Mouse (Mus musculus) CH12.LX (cell line): ENCODE data around the gene Col1a2. TPM values are rescaled to one million over a fixed set of nuclear protein-coding genes. Genes with fewer than 3 reads are reported as not detected.

Source experiments
- DNase-seq: peaks from one replicate; pipeline ENCODE4 v3.0.0-alpha.2; 2013; ENCODE audit errors: extremely low read depth
- H3K27ac ChIP-seq: 2 replicates; pipeline ENCODE4 v1.5.1; 2012; ENCODE audit warnings: low read depth, mild to moderate bottlenecking, control low read depth, moderate library complexity; ENCODE audit not compliant: insufficient read depth
- H3K27me3 ChIP-seq: replicated peaks from 2 replicates; pipeline ENCODE3; 2012; ENCODE audit warnings: inconsistent platforms
- H3K36me3 ChIP-seq, 2 experiments: replicated peaks in 1 of 2; 2 replicates each; pipeline versions ENCODE3 to v1.6.1; 2012; ENCODE audit warnings: inconsistent platforms in 1 of 2, low read length in 1 of 2, mild to moderate bottlenecking in 1 of 2, mixed read lengths in 1 of 2, moderate library complexity in 1 of 2; ENCODE audit not compliant: control insufficient read depth in 1 of 2, insufficient read depth in 1 of 2
- H3K4me1 ChIP-seq, 2 experiments: 2 replicates each; pipeline ENCODE4 v1.6.1; 2012; ENCODE audit warnings: inconsistent platforms in 1 of 2, moderate library complexity in 1 of 2; ENCODE audit not compliant: insufficient read depth in 2 of 2, control insufficient read depth in 1 of 2
- H3K4me2 ChIP-seq: 2 replicates; pipeline ENCODE4 v1.6.1; 2012; ENCODE audit warnings: low read depth, mild to moderate bottlenecking, control low read depth; ENCODE audit not compliant: poor library complexity, insufficient read depth, severe bottlenecking
- H3K4me3 ChIP-seq, 3 experiments: fragments of 150-350 bp in 1 of 3; sonication (generic) in 1 of 3; replicated peaks in 1 of 3; 2 replicates each; pipeline versions ENCODE3 to v1.5.1; 2011 to 2012; ENCODE audit warnings: low read depth in 2 of 3, low read length in 2 of 3, mild to moderate bottlenecking in 2 of 3, moderate library complexity in 2 of 3, control low read depth in 1 of 3, improper control_type of control experiment in 1 of 3, inconsistent platforms in 1 of 3, mixed read lengths in 1 of 3; ENCODE audit not compliant: poor library complexity in 1 of 3
- H3K79me2 ChIP-seq: replicated peaks from 2 replicates; pipeline ENCODE4 v1.6.1; 2012; ENCODE audit warnings: mild to moderate bottlenecking, moderate library complexity; ENCODE audit not compliant: control insufficient read depth, poor library complexity, insufficient read depth, severe bottlenecking; ENCODE audit errors: extremely low read depth
- H3K9ac ChIP-seq: 2 replicates; pipeline ENCODE4 v1.6.1; 2012; ENCODE audit warnings: low read depth, mild to moderate bottlenecking, control low read depth, moderate library complexity; ENCODE audit not compliant: insufficient read depth
- H3K9me3 ChIP-seq: replicated peaks from 2 replicates; pipeline ENCODE3; 2012; ENCODE audit warnings: low read length, inconsistent platforms, mixed read lengths
- CHD2 ChIP-seq: IDR thresholded peaks from 2 replicates; pipeline ENCODE4 v1.6.1; 2011; ENCODE audit warnings: low read length, improper control_type of control experiment
- CTCF ChIP-seq, 2 experiments: IDR thresholded peaks in 1 of 2; conservative IDR thresholded peaks in 1 of 2; 2 replicates each; pipeline ENCODE4 v1.5.1; 2011 to 2012; ENCODE audit warnings: low read depth in 2 of 2, low read length in 2 of 2, improper control_type of control experiment in 1 of 2, inconsistent platforms in 1 of 2, mild to moderate bottlenecking in 1 of 2, moderate library complexity in 1 of 2
- E2F4 ChIP-seq: IDR thresholded peaks from 2 replicates; pipeline ENCODE4 v1.6.1; 2011; ENCODE audit warnings: low read depth, low read length, improper control_type of control experiment; ENCODE audit not compliant: insufficient replicate concordance
- ELF1 ChIP-seq: IDR thresholded peaks from 2 replicates; pipeline ENCODE4 v1.6.1; 2014; ENCODE audit warnings: low read depth, mild to moderate bottlenecking, inconsistent platforms, low read length, improper control_type of control experiment
- EP300 ChIP-seq: IDR thresholded peaks from 2 replicates; pipeline ENCODE4 v1.6.1; 2011; ENCODE audit warnings: low read length, improper control_type of control experiment
- ETS1 ChIP-seq: conservative IDR thresholded peaks from 2 replicates; pipeline ENCODE4 v1.6.1; 2012; ENCODE audit warnings: low read depth, mild to moderate bottlenecking, inconsistent platforms, low read length, improper control_type of control experiment, moderate library complexity
- IRF4 ChIP-seq: IDR thresholded peaks from 2 replicates; pipeline ENCODE4 v1.6.1; 2014; ENCODE audit warnings: low read depth, mild to moderate bottlenecking, inconsistent platforms, low read length, improper control_type of control experiment
- JUN ChIP-seq: IDR thresholded peaks from 2 replicates; pipeline ENCODE4 v1.6.1; 2011; ENCODE audit warnings: low read depth, mild to moderate bottlenecking, low read length, improper control_type of control experiment, moderate library complexity; ENCODE audit not compliant: insufficient read depth
- KAT2A ChIP-seq: IDR thresholded peaks from 2 replicates; pipeline ENCODE4 v1.6.1; 2012; ENCODE audit warnings: low read length, improper control_type of control experiment, inconsistent platforms; ENCODE audit not compliant: insufficient replicate concordance
- MEF2A ChIP-seq: IDR thresholded peaks from 2 replicates; pipeline ENCODE4 v1.6.1; 2014; ENCODE audit warnings: low read depth, mild to moderate bottlenecking, inconsistent platforms, low read length, improper control_type of control experiment, borderline replicate concordance
- MXI1 ChIP-seq: IDR thresholded peaks from 2 replicates; pipeline ENCODE4 v1.6.1; 2011; ENCODE audit warnings: mild to moderate bottlenecking, low read depth, low read length, improper control_type of control experiment
- POLR2A ChIP-seq: IDR thresholded peaks from 2 replicates; pipeline ENCODE4 v1.6.1; 2011; ENCODE audit warnings: low read depth, mild to moderate bottlenecking, improper control_type of control experiment, low read length
- POLR2AphosphoS2 ChIP-seq: IDR thresholded peaks from 2 replicates; pipeline ENCODE4 v1.6.1; 2011; ENCODE audit warnings: low read depth, low read length, improper control_type of control experiment
- RCOR1 ChIP-seq: conservative IDR thresholded peaks from 2 replicates; pipeline ENCODE4 v1.6.1; 2012; ENCODE audit warnings: low read depth, mild to moderate bottlenecking, inconsistent platforms, low read length, improper control_type of control experiment
- SIN3A ChIP-seq: IDR thresholded peaks from 2 replicates; pipeline ENCODE4 v1.6.1; 2012; ENCODE audit warnings: low read length, improper control_type of control experiment, inconsistent platforms
- SMC3 ChIP-seq: IDR thresholded peaks from 2 replicates; pipeline ENCODE4 v1.6.1; 2011; ENCODE audit warnings: low read depth, low read length, improper control_type of control experiment
- TBP ChIP-seq: conservative IDR thresholded peaks from 2 replicates; pipeline ENCODE4 v1.6.1; 2011; ENCODE audit warnings: low read depth, low read length, improper control_type of control experiment
- TCF12 ChIP-seq: IDR thresholded peaks from 2 replicates; pipeline ENCODE4 v1.6.1; 2014; ENCODE audit warnings: low read depth, mild to moderate bottlenecking, inconsistent platforms, low read length, improper control_type of control experiment
- USF1 ChIP-seq: IDR thresholded peaks from 2 replicates; pipeline ENCODE4 v1.6.1; 2014; ENCODE audit warnings: low read depth, mild to moderate bottlenecking, inconsistent platforms, low read length, improper control_type of control experiment
- ZC3H11A ChIP-seq: IDR thresholded peaks from 2 replicates; pipeline ENCODE4 v1.6.1; 2012; ENCODE audit warnings: low read depth, mild to moderate bottlenecking, inconsistent platforms, low read length, improper control_type of control experiment
- ZKSCAN1 ChIP-seq: IDR thresholded peaks from 2 replicates; pipeline ENCODE4 v1.6.1; 2012; ENCODE audit warnings: low read depth, inconsistent platforms, low read length, improper control_type of control experiment, borderline replicate concordance
- dilution Hi-C: fragments of 300-500 bp; cut with MboI; formaldehyde crosslinking; loops from 2 replicates; pipeline ENCODE4 v1.14.3; 2020; ENCODE audit warnings: low sequenced_read_pairs; ENCODE audit not compliant: extremely low pct_unique_long_range_greater_than_20kb, extremely low pct_ligation_motif_present
- in situ Hi-C: fragments of 300-500 bp; cut with MboI; formaldehyde crosslinking; loops from 3 replicates; pipeline ENCODE4 v1.14.3; 2019; ENCODE audit warnings: low sequenced_read_pairs, low pct_ligation_motif_present, low pct_unique_long_range_greater_than_20kb, mixed read lengths
- polyA plus RNA-seq: library from polyadenylated mRNA; unstranded; fragments of >175 nt; gene quantifications from 2 replicates; pipeline ENCODE4 v1.2.1, GENCODE M21; 2012; ENCODE audit warnings: low read depth; ENCODE audit not compliant: insufficient read length
- total RNA-seq, 2 experiments: library from RNA; depleted of rRNA; stranded (reverse); fragments of 300-350 nt in 1 of 2; fragments of >200 nt in 1 of 2; gene quantifications; 2 replicates each; pipeline ENCODE4 v1.2.3; 2012 to 2014

Col1a2 gene
- total and polyA plus RNA-seq, 3 experiments: not detected

DNA sequence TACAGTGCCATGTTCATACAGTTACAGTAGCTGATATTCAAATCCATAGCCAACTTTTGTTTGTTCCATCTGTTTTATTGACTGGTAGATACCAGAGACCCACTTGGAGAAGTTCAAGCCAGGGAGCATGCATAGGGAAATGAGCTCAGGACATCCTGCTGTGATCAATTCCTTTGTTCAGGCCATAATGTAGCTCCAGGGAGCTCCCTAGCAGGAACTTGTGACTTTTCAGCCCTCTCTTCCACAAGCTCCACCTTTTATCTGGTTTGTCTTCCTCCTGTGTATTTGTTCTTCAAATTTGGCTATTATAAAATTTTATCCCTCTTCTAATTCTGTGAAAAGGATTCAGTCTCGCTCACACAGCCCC, 45.9 kb downstream of the Col1a2 start:
- no peaks in the 10 kb centered on the region for H3K27me3 ChIP-seq
- dilution Hi-C loops: no loop called here
- in situ Hi-C loops: loop anchor here (25.0 kb wide), 1 partner anchor 837 kb away; the partner anchor contains the start of gene Asb4

DNA sequence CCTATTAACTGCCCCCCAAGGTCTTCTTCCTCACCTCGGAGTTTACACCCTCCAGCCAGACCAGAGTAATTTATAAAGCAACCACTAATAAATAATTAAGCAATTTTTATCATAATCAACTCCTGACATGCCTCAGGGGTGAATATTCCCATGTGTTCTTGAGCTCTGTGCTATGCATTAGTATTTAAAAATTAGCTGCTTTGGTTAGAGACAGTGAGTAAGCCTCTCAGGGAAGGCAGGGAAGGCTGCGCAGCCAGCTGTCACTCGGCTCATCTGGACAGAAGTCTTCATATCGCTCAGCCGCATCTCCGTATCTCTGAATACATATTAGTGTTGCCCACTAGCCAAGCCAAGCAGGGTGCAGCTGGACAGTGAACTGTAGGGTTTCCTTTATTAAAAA, 50.8 kb downstream of the Col1a2 start:
- in situ Hi-C loops: loop anchor here (25.0 kb wide), 1 partner anchor 832 kb away; the partner anchor contains the start of gene Asb4

More for the DNA sequence above, 45.9 kb downstream of the Col1a2 start:
- H3K36me3 ChIP-seq: no peaks in the 10 kb centered on the region
- no peak overlapping the region for H3K9ac ChIP-seq
- DNase-seq: no peak
- no peak overlapping the region for H3K4me3 ChIP-seq
- no peak overlapping the region for H3K4me2 ChIP-seq
- H3K9me3 ChIP-seq: no peaks in the 10 kb centered on the region
- H3K4me1 ChIP-seq: peaks cover 0 to 2% of the 10 kb centered on the region in 2 experiments; a peak in 1 of 4 replicates
- TF ChIP-seq POLR2AphosphoS2 (no peak), USF1 (no peak), KAT2A (no peak), CHD2 (no peak)
- no peaks in the 10 kb centered on the region for H3K79me2 ChIP-seq
- no peak overlapping the region for H3K27ac ChIP-seq

DNA sequence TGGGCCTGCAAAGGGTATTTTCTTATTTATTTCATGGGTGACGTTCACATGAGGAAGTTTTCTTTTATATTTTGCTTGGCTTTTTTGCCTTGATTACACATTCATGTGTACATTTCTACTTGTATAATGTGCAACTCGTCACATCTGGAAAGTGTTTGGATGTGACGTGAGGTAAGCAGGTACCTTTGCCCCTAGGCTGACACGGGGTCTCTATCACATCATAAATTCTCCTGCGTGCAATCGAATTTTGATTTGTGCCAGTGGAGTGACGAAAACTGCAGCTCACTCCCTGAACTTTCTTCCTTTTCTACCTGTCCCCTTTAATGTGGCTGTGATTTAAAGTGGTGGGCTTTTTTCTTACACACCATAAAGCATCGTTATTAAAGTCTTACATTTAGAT, 52.5 kb downstream of the Col1a2 start:
- Histone ChIP-seq H3K4me3 (no peak overlapping the region), H3K4me2 (no peak overlapping the region), H3K9ac (no peak overlapping the region), H3K79me2 (no peaks in the 10 kb centered on the region), H3K27me3 (no peaks in the 10 kb centered on the region), H3K9me3 (no peaks in the 10 kb centered on the region), H3K4me1 (no peaks in the 10 kb centered on the region; a peak in 1 of 4 replicates), H3K36me3 (no peaks in the 10 kb centered on the region), H3K27ac (no peak overlapping the region)
- dilution Hi-C loops: no loop called here
- TF ChIP-seq IRF4 (no peak), MXI1 (no peak), CHD2 (no peak), TBP (no peak), CTCF (conservative IDR thresholded peaks at IDR 0.05 in 1 of 2, IDR thresholded peaks at IDR 0.05 in 1 of 2; ENCODE audit: low read depth in 2 of 2, low read length in 2 of 2) (no peak), JUN (no peak), POLR2AphosphoS2 (no peak), MEF2A (no peak), RCOR1 (no peak), ETS1 (no peak)
- DNase-seq: no peak
- in situ Hi-C loops: loop anchor here (25.0 kb wide), 1 partner anchor 830 kb away; the partner anchor contains the start of gene Asb4

More for the DNA sequence above, 50.8 kb downstream of the Col1a2 start:
- dilution Hi-C loops: no loop called here
- no peaks in the 10 kb centered on the region for H3K36me3 ChIP-seq
- DNase-seq: no peak
- no peaks in the 10 kb centered on the region; a peak in 1 of 4 replicates for H3K4me1 ChIP-seq
- no peaks in the 10 kb centered on the region for H3K79me2 ChIP-seq
- H3K9me3 ChIP-seq: no peaks in the 10 kb centered on the region
- no peak overlapping the region for H3K4me3 ChIP-seq
- TF ChIP-seq KAT2A (no peak), POLR2AphosphoS2 (no peak), RCOR1 (no peak), CHD2 (no peak), E2F4 (no peak), TCF12 (no peak), ZC3H11A (no peak), ELF1 (no peak), SMC3 (no peak), SIN3A (no peak), ZKSCAN1 (no peak), POLR2A (no peak), EP300 (no peak)
- H3K27me3 ChIP-seq: no peaks in the 10 kb centered on the region
- H3K9ac ChIP-seq: no peak overlapping the region
- no peak overlapping the region for H3K4me2 ChIP-seq
- H3K27ac ChIP-seq: no peak overlapping the region
